Mouse (Mus musculus): ENCODE results near the gene Fbxo4.

The Fbxo4 gene

DNA sequence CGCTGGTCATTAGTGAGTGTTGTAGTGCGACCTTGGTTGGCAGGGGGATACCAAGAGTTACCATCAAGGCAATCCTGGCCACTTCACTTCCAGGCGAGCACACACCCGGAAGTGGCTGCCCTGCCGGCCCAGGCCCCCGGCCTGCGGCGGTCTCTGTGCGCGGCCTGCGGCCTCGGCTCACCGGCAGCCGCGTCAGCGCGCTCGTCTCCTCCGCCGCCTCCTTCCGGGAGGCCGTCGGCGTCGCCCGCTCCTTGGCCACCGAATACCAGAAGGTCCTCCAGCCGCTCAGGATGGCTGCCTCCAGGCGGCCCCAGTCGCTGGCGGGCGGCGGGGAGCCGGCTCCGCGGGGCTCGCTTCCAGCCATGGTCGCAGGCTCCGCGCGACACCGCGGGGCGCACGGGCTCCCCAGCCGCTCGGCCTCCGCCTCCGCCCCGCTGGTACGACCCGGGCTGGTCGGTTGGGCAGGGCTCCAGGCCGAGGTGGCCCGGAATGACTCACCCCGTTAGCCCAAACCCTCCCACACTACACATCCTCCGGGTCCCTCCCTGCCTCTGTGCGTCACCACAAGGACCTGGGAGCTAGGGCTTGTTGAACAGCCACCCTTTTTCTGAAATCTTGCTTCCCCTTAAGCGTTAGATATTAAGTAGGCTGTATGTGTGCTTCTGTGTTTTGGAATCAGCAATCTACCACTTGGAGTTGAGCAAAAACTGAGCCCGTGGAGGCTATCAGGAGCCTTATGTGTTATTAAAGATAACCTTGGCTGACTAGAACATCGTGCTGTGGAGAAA lies at the start of gene Fbxo4:
Gene Fbxo4 (minus strand): TSS at position 513 of the 788 bp plus-strand sequence.
- peak; percentile 86 for DNase-seq

DNA sequence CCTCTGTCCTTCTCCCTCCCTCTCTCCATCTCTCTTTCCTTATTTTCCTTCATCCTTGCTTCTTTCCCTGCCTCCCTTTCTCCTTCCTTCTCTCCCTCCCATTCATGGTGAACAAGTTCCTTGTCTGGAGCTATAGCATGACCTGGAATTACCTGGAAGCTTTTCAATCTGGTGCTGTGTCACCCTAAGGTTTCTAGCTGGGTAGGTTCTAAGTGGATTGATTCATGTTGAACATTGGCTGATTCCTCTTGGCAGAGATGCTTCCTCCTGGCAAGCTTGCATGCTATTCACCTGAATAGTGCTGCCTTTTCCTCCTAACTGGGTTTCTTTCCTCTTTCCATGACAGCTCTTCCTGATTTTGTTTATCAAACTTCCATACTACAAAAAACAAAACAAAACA lies 49.6 kb upstream of the Fbxo4 start:
- DNase-seq, result peak; percentile 69

DNA sequence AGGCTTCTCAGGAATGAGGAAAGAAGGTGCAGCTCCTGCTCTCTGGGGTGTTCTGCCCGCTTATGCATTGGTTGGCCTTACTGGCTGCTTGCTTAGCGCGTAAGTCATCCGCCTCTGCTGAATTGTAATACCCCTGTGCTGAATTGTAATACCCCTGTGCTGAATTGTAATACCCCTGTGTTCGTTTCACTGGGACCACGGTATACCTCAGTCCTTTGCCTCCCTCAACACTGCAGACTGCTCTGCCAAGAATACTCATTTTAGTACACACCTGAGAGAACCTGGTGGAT lies 49.0 kb upstream of the Fbxo4 start:
- no peak for DNase-seq

DNA sequence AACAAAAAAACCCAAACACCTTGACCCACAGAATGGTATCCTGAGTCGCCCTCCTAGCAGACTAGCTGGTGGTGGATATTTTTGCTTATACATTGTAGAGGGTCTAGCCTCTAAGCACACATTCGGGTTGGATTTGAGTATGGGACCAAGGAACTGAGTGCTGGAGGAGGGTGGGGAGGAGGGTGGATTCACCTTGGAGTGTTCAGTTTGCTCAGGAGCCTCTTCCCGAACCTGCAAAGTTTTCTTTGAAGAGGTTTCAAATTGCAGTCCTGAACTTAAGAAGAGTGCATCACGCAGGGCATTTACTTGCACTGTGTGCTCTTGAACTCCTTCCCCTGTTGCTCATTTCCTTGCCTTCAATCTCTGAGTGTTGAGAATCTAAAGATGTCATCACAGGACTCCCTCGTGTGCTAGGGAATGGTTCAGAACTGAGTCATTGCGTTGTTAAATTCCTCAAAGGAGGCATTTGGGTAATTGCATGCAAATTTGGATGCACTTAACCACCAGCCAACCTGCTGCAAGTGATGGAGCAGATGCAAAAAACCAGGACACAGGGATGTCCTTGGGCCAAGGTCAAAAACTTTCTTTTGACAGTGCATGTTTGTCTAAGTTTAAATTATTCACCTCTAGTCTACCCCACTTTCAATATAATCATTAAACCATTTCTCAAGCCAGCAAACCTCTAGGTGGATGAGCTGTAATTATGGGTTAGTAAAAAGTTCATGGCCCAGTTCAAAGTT lies 48.5 kb upstream of the Fbxo4 start:
- DNase-seq, result peak; percentile 42

DNA sequence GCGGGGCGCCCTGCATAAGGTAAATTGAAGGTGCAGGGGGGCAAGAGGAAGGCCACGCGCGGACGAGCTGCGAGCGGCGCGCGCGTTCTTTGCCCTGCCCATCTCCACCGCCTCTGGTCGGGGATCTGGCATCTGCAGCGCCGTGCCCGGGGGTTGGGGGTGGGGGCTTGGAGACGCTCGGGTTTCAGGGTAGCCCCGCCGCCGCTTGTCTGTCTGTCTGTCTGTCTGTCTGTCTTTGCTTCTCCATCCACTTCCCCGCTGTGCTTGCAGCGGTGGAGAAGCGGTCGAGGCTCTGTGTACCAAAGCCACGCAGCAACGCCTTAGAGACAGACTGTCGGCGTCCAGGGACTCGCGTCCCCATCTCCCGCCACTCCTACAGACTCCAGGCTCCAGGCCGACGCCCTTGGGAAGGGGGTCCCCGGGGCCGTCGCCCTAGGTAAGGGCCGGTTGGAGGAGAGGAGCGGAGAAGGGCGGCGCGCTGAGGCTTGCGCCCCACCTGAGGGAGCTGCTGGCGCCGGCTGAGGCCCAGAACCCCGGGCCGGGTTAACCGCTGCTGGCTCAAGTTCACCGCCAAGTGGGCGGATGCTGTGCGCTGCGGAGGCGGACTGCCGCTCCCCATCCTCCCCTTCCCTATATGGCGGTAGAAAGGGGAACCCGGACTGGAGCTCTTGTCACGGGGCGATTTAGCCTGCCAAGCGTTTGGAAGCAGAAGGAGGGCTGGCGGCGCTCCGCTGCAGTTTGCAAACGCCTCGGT lies 47.6 kb upstream of the Fbxo4 start:
- DNase-seq, result peak; percentile 85

DNA sequence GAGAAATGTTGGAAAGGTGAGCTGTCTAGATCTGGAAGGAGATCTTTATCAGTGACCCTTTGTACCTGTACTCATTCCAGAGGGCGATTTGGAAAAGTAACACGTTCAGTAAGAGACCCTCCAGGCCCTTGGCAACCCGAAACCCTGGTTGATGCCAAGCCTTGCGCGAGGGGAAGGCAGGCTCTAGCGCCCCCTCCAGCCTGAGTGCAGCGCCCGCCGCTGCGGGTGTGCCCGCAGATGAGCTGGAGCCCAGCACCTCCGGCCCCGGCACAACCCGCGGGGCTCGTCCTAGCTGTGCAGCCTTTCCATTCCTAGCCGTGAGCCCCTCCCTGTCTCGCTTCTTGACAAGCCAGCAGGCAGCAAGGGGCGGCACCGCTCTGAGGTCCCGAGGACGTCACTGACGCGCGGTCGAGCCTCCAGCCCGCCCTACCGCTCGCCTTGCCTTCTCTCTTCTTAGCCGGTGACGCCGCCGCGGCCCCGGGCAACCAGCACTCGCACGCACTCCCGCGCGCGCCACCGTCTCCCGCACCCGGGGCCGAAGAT lies 46.9 kb upstream of the Fbxo4 start, which contains the start of gene Oxct1:
Gene Oxct1 (plus strand): TSS at position 153 of the 543 bp plus-strand sequence.
- DNase-seq, result peak; percentile 94

DNA sequence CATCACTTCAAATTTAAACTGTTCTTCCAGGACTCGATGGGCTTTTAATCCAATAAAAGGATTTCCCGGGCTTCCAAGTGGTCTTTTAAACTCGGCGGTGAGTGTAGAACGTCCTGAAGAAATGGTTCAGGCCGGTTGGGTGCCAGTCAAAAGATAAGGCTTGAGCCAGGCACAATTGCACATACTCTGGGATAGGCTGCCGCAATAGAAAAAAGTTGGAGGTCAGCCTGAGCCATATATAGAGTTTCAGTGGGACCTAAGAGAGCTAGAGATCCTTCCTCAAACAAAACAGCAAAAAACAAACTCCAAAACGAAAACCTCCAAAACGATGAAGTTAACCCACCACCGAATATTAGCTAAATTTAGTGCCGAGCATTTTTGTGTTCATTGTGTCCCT lies 46.1 kb upstream of the Fbxo4 start:
- DNase-seq, result no peak

DNA sequence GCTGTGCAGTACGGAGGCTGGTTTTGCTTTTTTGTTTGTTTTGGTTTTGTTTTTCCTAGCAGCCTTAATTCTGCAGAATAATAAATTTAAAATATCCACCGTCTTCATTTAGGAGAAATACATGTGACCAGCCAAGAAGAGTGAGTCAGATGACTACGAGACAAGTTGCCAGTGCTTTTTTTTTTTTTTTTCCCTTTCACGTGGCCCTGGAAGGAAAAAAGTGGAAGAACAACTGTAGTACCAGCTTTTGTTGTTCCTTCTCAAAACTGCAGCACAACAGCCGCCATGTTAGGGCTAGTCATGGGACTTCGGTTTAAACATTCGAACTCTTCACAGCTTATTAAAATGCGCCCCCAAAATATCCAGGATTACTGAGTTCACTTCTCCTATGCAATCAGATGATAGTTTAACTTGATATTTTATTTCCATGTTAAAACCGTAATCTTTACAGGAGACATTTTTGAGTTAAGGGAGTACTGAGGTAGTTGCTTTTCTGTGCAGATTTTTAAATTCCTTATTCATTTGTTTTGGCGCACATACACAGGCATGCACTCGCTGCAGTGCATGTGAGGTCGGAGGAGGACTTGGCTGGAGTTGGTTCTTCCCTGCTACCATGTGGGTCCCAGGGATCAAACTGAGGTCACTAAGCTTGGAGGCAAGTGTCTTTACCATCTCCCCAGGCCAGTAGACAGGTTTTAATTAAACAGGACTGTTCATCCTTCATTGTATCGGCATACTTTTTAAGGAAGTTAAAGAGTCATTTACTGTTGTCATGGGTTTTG lies 45.5 kb upstream of the Fbxo4 start:
- peak; percentile 30 for DNase-seq

DNA sequence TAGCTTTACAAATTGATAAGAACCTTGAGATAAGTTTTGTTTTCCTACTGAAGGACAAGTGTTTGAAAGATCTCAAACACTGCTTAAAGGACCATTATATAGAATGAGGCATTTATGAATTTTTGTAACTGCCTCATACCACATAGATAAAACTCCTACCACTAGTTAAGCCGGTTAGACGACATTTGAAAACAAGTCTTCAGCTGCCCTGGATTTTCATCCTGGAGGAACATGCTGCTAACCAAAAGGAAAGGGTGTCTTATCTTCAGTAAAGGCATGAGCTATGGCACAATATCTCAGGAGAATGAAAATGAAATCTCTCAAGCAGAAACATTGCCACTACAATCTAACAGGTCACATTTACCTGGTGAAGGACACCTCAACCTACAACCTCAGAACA lies 44.4 kb upstream of the Fbxo4 start:
- DNase-seq, result no peak

DNA sequence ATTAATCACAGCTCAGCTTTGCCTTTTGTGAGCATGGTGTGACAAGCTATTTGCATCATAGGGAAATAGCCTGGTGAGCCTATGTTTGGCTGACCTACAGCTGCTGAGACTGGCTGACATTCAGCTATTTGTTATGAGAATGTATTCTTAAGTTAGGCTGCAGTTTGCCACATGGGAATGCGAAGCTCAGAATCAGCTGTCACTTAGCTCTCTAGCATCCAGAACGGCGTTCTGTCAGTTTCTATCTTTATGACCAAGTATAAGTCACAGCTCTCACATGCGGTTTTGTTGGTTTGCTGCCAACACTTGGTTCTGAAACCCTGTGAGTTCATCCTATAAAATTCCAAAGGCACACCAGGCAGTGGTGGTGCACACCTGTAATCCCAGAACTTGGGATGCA lies 41.3 kb upstream of the Fbxo4 start:
- no peak for DNase-seq

DNA sequence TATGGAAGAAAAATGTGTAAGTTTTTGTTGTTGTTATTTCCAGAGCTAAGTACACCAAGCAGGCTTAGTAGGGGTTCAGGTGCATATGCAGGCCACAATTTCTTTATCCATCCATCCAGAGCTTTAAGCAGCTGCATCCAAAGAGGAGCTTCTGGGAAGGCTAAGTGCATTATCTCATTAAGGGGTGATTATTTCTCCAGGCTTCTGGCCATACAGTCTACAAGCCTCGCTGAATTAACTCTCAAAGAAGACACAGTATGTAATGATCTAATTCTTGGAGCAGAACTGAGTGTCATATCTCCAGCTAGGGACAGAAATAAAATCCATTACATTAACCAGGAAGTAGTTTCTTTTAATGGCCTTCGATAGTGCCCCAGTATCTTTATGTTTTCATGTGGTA lies 34.5 kb upstream of the Fbxo4 start:
- no peak for DNase-seq

DNA sequence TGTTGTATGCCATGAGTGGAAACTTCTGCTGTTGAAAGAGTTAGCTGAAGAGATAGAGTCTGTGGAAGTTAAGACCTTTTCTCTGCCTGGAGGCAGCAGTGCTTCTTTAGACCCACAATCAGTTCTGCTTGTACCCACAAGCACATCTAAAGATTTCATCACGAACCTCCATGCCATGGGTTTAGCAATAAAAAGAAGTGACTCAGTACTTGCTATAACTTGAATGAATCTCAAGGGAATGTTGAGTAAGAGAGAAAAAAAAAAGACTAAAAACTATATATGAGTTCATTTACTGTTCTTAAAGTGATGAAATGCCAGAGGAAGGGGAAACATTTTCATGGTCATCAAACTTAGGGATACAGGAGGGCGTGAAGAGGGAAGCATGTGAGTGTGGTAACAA lies 21.2 kb upstream of the Fbxo4 start:
- DNase-seq, result no peak

DNA sequence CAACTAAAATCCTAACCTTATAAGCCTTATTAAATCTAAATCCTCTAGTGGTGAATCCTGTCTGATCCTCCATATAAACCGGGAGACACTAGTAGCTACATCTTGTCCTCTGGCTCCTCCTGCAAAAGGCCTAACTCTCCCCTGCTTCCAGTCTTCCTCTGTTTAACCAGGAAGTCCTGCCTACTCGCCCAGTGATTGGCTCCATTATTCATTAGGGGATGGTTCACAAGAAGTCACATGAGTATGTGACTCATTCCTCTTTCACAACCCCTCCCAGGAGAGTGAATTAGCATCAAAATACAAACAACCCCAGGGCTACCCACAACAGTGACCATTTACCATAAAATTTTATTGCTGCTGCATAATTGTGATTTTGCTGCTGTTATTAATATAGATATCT lies 19.8 kb upstream of the Fbxo4 start:
- no peak for DNase-seq

DNA sequence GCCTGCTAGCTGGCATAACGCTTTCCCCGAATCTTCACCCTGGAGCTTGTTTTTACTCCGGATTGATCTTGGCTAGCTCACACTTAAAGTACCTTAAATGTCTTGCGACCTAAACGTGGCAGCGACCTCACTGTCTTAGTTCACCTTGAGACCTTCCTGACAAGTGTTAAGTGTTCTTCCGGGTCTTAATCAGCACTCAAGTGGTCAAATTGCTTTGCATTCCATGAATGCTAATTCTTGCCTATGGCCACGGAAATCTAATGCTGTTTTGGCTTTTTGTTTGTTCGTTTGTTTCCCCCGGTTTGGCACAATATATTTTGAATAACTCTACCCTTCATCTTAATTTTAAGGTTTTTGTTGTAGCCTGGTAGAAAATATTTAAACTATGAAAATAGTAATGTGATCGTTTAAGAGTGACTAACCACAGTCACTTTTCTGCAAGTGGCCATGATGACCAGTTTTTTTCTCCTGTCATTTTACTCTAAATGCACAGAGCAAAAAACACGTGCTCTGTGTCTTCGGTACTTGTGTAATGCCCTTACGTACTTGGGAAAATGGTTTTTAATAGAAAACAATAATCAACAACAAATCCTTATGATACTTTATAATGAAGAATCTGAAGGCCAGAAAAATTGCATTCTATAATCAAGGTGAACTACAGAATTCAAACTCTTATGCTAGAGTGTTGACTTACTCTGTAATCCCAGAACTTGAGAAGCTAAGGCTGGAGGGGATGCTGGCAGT lies 17.1 kb upstream of the Fbxo4 start:
- no peak for DNase-seq

DNA sequence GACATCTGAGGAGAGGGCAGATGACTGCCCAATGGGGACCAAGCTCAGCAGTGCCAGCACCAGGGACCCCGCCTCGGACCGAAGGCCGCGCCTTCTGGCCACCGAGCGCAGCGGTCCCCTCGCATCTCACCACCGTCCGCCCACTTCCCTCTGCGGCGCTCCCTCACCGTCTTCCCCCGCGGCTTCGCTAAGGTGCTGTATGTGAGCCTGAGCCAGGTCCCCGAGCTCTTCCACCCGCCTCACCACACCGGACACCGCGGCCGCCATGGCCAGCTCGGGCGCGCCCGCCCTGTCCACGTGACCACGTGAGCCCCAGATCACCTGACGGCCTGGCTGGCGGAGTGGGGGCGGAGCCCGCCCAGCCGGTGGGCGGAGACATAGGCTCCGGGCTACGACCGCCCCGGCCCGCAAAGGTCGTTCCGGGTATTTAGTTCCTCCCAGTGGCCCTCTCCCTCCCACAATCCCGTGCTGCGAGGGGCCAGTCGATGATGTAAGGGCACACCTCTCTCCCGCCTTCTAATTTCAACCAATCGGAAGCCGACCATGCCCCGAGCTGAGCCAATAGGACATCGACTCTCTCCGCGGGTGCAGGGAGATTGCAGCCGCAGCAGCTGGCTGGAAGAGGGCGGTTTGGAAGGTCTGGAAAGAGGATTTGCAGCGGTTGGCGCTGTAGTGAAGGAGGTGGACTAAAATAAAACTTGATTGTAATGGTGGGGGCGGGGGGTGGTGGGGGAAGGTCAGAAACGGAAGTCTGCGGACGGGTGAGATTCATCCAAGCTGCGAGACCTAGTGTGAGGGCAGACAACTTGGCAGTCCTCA lies 16.3 kb upstream of the Fbxo4 start, which contains the start of gene AW549877:
Gene AW549877 (minus strand): TSS at position 297 of the 819 bp plus-strand sequence.
- DNase-seq, result peak; percentile 99

DNA sequence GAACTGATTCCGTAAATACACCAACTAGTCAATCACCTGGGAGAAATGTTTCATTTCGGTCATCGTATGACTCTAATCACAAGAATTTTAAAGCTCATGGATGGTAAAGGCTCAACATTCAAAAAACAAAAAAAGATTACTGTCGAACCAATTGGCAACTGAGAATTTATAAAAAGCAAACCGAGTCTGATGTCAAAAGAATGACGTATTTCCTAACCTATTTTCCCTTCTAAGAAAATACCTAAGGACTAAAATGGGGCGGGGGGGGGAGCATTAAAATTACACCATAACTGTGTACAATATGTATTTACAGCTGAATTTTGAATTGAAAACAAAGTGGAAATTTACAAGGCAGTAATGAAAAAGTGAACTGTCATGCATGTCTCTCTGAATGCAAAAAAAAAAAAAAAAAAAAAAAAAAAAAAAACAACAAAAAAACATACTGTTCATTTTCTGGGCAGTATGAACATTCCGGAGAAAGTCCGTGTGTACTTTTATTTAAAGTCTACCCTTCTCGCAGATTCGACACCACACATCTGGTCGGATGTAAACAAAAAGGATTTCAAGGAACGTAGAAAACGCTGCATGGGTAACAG lies 15.6 kb upstream of the Fbxo4 start:
- DNase-seq, result peak; percentile 53

DNA sequence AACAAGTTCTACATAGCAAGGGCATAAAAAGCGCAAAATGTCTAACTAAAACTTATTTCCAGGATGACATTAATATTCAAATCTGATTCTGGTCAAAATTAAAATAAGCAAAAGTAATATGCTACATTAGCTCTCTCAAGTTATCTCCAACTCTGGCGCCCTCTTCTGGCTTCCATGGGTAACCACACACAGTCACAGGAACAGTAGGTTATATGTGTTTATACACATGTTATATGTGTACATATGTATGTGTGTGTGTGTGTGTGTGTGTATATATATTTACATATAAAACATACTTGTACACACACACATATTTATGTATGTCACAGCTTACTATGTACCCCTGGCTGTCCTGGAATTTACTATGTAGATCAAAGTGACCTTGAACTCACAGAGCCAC lies 8.6 kb upstream of the Fbxo4 start:
- DNase-seq, result no peak

DNA sequence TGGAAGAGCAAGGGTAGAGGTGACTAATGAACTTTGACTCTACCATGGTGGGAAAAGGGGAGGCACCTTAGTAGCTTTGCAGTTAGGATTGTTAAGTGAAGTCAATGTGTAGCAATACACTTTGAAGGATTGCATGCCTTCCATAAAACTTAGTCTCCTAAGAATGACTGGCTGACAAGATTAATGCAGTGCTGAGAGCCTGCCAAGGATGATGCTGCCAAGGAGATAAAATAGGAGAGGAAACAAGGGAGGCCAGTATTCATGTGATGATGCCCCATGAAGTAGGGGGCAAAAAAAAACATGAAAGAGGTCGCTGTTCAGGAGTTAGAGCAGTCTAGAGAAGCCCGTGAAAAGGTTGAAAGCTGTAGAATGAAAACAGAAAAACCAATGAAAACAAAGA lies 5.5 kb upstream of the Fbxo4 start:
- DNase-seq, result no peak

DNA sequence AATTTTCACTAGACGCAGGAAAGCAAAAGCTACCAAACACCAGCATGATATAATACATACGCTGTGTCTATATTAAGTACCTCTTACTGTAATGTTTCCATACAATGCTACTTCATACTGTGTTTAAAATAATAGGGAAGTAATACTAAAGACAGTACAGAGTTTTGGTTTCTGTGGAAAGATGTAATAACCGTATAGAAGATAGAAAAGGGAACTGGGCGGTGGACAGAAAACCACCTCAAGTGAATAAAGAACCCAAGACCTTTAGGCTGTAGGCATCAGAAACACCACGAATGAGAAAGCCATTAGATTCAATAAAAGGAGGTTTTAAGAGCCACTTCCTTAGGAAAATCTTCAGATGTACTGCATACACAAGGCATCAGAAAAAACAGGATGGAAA lies 3.4 kb upstream of the Fbxo4 start:
- DNase-seq, result no peak

DNA sequence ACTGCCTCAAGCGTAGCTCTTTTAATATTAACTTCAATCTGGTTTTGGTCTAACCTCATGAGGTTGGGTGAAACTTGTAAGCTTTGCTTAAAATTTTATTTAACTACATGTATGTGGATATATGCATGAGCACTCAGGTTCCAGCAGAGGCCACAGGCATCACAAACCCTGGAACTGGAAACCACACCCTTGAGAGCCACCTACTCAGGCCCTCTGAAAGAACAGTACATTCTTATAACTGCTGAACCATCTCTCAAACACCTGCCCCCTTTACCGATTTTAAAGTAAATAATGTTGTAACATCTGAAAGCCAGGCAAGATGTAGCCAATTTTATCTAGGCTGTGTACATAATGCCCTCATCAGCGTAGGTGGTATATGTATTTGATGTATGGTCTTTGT lies 498 bp upstream of the Fbxo4 start:
- no peak for DNase-seq

DNA sequence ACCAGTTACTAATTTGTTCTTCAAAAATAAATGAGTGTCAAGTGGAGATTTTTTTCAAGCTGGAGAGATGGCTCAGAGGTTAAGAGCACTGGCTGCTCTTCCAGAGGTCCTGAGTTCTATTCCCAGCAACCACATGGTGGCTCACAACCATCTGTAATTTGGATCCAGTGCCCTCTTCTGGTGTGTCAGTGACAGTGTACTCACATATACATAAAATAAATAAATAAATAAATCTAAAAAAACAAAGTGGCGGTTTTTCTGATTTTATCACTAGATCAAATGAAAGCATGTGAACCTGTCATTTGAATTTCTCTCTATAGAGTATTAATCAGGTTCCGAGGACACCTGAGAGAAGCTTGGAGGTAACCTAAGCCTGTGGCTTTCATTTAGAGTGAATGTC lies 1.1 kb downstream of the Fbxo4 start:
- DNase-seq, result peak; percentile 56

Data from cerebellum, adult 9-10 months (tissue).